ENCODE assay signal across 19 mouse cellular contexts in genomic region chr14:72865531-72865930, GRCm38 (mm10).
DNase-seq lines count a peak whose midpoint lies in the region; ATAC-seq and TF ChIP-seq lines count a peak whose summit lies in the region.
"Had no signal": no experiment of that assay in that cellular context is flagged by ENCODE, and none has a peak within 500 bp of the region (broad histone marks: within the 10 kb centered on the region; RNA-seq: fewer than 3 reads in every experiment).

No protein-coding gene starts in this region.

- H3K79me2 ChIP-seq in CH12.LX (replicated peaks; ENCODE audit: control insufficient read depth, extremely low read depth, insufficient read depth, poor library complexity, severe bottlenecking), result no peaks in the 10 kb centered on the region

- no peaks in the 10 kb centered on the region for H3K9me3 ChIP-seq in lung, embryonic 16.5 days (ENCODE audit: control insufficient read depth, low read length)
- peaks cover 4% of the 10 kb centered on the region for H3K9me3 ChIP-seq in CH12.LX (replicated peaks; ENCODE audit: low read length)
- H3K9me3 ChIP-seq in kidney, embryonic 16.5 days (ENCODE audit: low read length), result no peaks in the 10 kb centered on the region
- H3K9me3 ChIP-seq: embryonic facial prominence, embryonic 15.5 days; forebrain, embryonic 10.5 days; heart, embryonic 12.5 days; hindbrain, embryonic 13.5 days had no signal

- H3K9ac ChIP-seq in lung, embryonic 16.5 days (ENCODE audit: low read length), result no peak overlapping the region
- no peak overlapping the region for H3K9ac ChIP-seq in CH12.LX (ENCODE audit: insufficient read depth, low read depth)
- H3K9ac ChIP-seq in kidney, embryonic 16.5 days (replicated peaks; ENCODE audit: low read length), result no peak overlapping the region
- H3K9ac ChIP-seq: embryonic facial prominence, embryonic 15.5 days; heart, embryonic 12.5 days; hindbrain, embryonic 13.5 days had no signal

- peak; percentile 53 to 62 for DNase-seq in heart, adult 18-20 months
- no peak for DNase-seq in heart, postnatal 25 days (ENCODE audit: low spot score)
- peak; percentile 25 for DNase-seq in kidney, adult 2 months
- DNase-seq in kidney, postnatal 4 days, result no peak
- no peak for DNase-seq in lung, postnatal 25 days (ENCODE audit: low spot score)
- DNase-seq in CH12.LX (ENCODE audit: extremely low read depth), result no peak
- DNase-seq: adrenal gland, adult 8-10 months; adrenal gland, postnatal 36 days; cerebellum, adult 2 months; cerebellum, postnatal 10 days had no signal

- H3K27ac ChIP-seq in kidney, adult 2 months (ENCODE audit: insufficient read depth, low read depth, low read length), result no peak overlapping the region
- H3K27ac ChIP-seq in lung, embryonic 16.5 days (ENCODE audit: low read length), result 0 out of 2 replicates have a peak overlapping the region, but pooled peaks have one; percentile 30
- peak overlapping the region; percentile 89 for H3K27ac ChIP-seq in CH12.LX (ENCODE audit: insufficient read depth, low read depth)
- H3K27ac ChIP-seq in kidney, embryonic 16.5 days (ENCODE audit: low read length), result no peak overlapping the region
- H3K27ac ChIP-seq: embryonic facial prominence, embryonic 15.5 days; forebrain, embryonic 10.5 days; hindbrain, embryonic 13.5 days; hindbrain, postnatal 0 days had no signal

- H3K4me1 ChIP-seq in kidney, adult 2 months (ENCODE audit: control insufficient read depth, insufficient read depth, low read length), result no peaks in the 10 kb centered on the region
- H3K4me1 ChIP-seq in lung, embryonic 16.5 days (replicated peaks; ENCODE audit: control insufficient read depth, insufficient read depth, low read length), result no peaks in the 10 kb centered on the region
- H3K4me1 ChIP-seq in CH12.LX (ENCODE audit: control insufficient read depth in 1 of 2, insufficient read depth in 2 of 2), result peaks cover 16 to 49% of the 10 kb centered on the region in 2 experiments; a peak in 3 of 4 replicates
- peaks cover 9% of the 10 kb centered on the region for H3K4me1 ChIP-seq in kidney, embryonic 16.5 days (ENCODE audit: insufficient read depth, low read length)

- H3K27me3 ChIP-seq in kidney, adult 2 months (replicated peaks; ENCODE audit: control insufficient read depth, insufficient read depth, low read length), result no peaks in the 10 kb centered on the region
- H3K27me3 ChIP-seq in lung, embryonic 16.5 days (ENCODE audit: control insufficient read depth, insufficient read depth, low read depth, low read length), result no peaks in the 10 kb centered on the region
- no peaks in the 10 kb centered on the region for H3K27me3 ChIP-seq in CH12.LX (replicated peaks)
- H3K27me3 ChIP-seq in kidney, embryonic 16.5 days (ENCODE audit: insufficient read depth, low read length), result no peaks in the 10 kb centered on the region
- H3K27me3 ChIP-seq: embryonic facial prominence, embryonic 15.5 days; heart, embryonic 12.5 days; hindbrain, embryonic 13.5 days had no signal

- no peak for TF ChIP-seq POLR2A in kidney, adult 2 months (IDR thresholded peaks at IDR 0.05; ENCODE audit: low read depth, low read length)
- TF ChIP-seq POLR2A in CH12.LX (IDR thresholded peaks at IDR 0.05; ENCODE audit: low read depth, low read length), result no peak

- intact Hi-C loops in heart, postnatal 25 days (cut with DNase I), result no loop called here

- no peak for TF ChIP-seq CTCF in kidney, adult 2 months (conservative IDR thresholded peaks at IDR 0.05; ENCODE audit: insufficient read depth, insufficient read length, low read depth, low read length)
- no peak for TF ChIP-seq CTCF in CH12.LX (conservative IDR thresholded peaks at IDR 0.05 in 1 of 2, IDR thresholded peaks at IDR 0.05 in 1 of 2; ENCODE audit: low read depth in 2 of 2, low read length in 2 of 2)

- TF ChIP-seq RAD21 in CH12.LX (IDR thresholded peaks at IDR 0.05; ENCODE audit: low read depth, low read length), result no peak

- no peak overlapping the region for H3K4me3 ChIP-seq in kidney, adult 2 months (ENCODE audit: insufficient read depth, low read depth, low read length)
- no peak overlapping the region for H3K4me3 ChIP-seq in lung, embryonic 16.5 days (ENCODE audit: low read length)
- H3K4me3 ChIP-seq in CH12.LX (replicated peaks in 1 of 3; ENCODE audit: low read depth in 2 of 3, low read length in 2 of 3, poor library complexity in 1 of 3), result no peak overlapping the region
- H3K4me3 ChIP-seq in kidney, embryonic 16.5 days (ENCODE audit: low read length), result no peak overlapping the region
- H3K4me3 ChIP-seq: embryonic facial prominence, embryonic 15.5 days; erythroblast, embryonic 14.5 days; forebrain, embryonic 10.5 days; heart, embryonic 12.5 days; hindbrain, embryonic 13.5 days had no signal

- dilution Hi-C loops in CH12.LX (cut with MboI; ENCODE audit: extremely low pct_ligation_motif_present, extremely low pct_unique_long_range_greater_than_20kb, low sequenced_read_pairs), result no loop called here

- H3K4me2 ChIP-seq in lung, embryonic 16.5 days (ENCODE audit: low read depth, low read length), result no peak overlapping the region
- no peak overlapping the region for H3K4me2 ChIP-seq in CH12.LX (ENCODE audit: insufficient read depth, low read depth, poor library complexity, severe bottlenecking)
- H3K4me2 ChIP-seq in kidney, embryonic 16.5 days (replicated peaks; ENCODE audit: low read depth, low read length), result no peak overlapping the region
- H3K4me2 ChIP-seq: embryonic facial prominence, embryonic 15.5 days; heart, embryonic 12.5 days; hindbrain, embryonic 13.5 days had no signal

- TF ChIP-seq EP300 in CH12.LX (IDR thresholded peaks at IDR 0.05; ENCODE audit: low read length), result no peak

- 0 out of 2 replicates have a peak, but pooled peaks have one; percentile 32 for ATAC-seq in lung, embryonic 16.5 days (ENCODE audit: low read depth)
- no peak for ATAC-seq in kidney, embryonic 16.5 days (ENCODE audit: low FRiP score, low TSS enrichment)
- ATAC-seq: forebrain, embryonic 14.5 days; hindbrain, postnatal 0 days had no signal

- in situ Hi-C loops in CH12.LX (cut with MboI; ENCODE audit: low pct_ligation_motif_present, low pct_unique_long_range_greater_than_20kb, low sequenced_read_pairs), result no loop called here

- H3K36me3 ChIP-seq in kidney, adult 2 months (ENCODE audit: control insufficient read depth, insufficient read depth, low read length), result no peaks in the 10 kb centered on the region
- no peaks in the 10 kb centered on the region for H3K36me3 ChIP-seq in lung, embryonic 16.5 days (ENCODE audit: control insufficient read depth, insufficient read depth, low read length)
- no peaks in the 10 kb centered on the region for H3K36me3 ChIP-seq in CH12.LX (replicated peaks in 1 of 2; ENCODE audit: control insufficient read depth in 1 of 2, insufficient read depth in 1 of 2, low read length in 1 of 2)
- H3K36me3 ChIP-seq in kidney, embryonic 16.5 days (ENCODE audit: insufficient read depth, low read length), result no peaks in the 10 kb centered on the region
- H3K36me3 ChIP-seq: embryonic facial prominence, embryonic 15.5 days; forebrain, embryonic 10.5 days; heart, embryonic 12.5 days; hindbrain, embryonic 13.5 days had no signal

TF ChIP-seq in CH12.LX, 34 proteins besides CTCF, POLR2A, EP300 and RAD21:
- TF ChIP-seq PAX5 (IDR thresholded peaks at IDR 0.05; ENCODE audit: low read length) (no peak), ETS1 (conservative IDR thresholded peaks at IDR 0.05; ENCODE audit: low read depth, low read length) (no peak), ZMIZ1 (IDR thresholded peaks at IDR 0.05; ENCODE audit: low read depth, low read length) (no peak), NELFE (IDR thresholded peaks at IDR 0.05; ENCODE audit: low read depth, low read length) (no peak), MEF2A (IDR thresholded peaks at IDR 0.05; ENCODE audit: borderline replicate concordance, low read depth, low read length) (no peak), JUND (conservative IDR thresholded peaks at IDR 0.05; ENCODE audit: low read depth, low read length) (no peak), ELF1 (IDR thresholded peaks at IDR 0.05; ENCODE audit: low read depth, low read length) (no peak), RCOR1 (conservative IDR thresholded peaks at IDR 0.05; ENCODE audit: low read depth, low read length) (no peak), IRF4 (IDR thresholded peaks at IDR 0.05; ENCODE audit: low read depth, low read length) (no peak), KAT2A (IDR thresholded peaks at IDR 0.05; ENCODE audit: insufficient replicate concordance, low read length) (no peak), MYC (IDR thresholded peaks at IDR 0.05; ENCODE audit: low read depth, low read length) (no peak), USF2 (conservative IDR thresholded peaks at IDR 0.05; ENCODE audit: low read depth, low read length) (no peak), SMC3 (IDR thresholded peaks at IDR 0.05; ENCODE audit: low read depth, low read length) (no peak), TCF12 (IDR thresholded peaks at IDR 0.05; ENCODE audit: low read depth, low read length) (no peak), JUN (IDR thresholded peaks at IDR 0.05; ENCODE audit: insufficient read depth, low read depth, low read length) (no peak), CHD2 (IDR thresholded peaks at IDR 0.05; ENCODE audit: low read length) (no peak), UBTF (IDR thresholded peaks at IDR 0.05; ENCODE audit: low read depth, low read length) (no peak), SIN3A (IDR thresholded peaks at IDR 0.05; ENCODE audit: low read length) (no peak)

Comparison
In these comparisons a context has a peak if more than half of its experiments do, and no peak if none do; other contexts are left out.
1. DNase-seq: peak in heart, adult 18-20 months (2 of 2) and kidney, adult 2 months (single experiment); none in heart, postnatal 25 days (single experiment), kidney, postnatal 4 days (0 of 2), lung, postnatal 25 days (single experiment) and CH12.LX (single experiment).
2. H3K27ac ChIP-seq: peak in lung, embryonic 16.5 days (single experiment) and CH12.LX (single experiment); none in kidney, adult 2 months (single experiment) and kidney, embryonic 16.5 days (single experiment).